Mouse (Mus musculus): ENCODE measurements at regions not wholly inside any gene's neighbourhood (a gene's known extent, or its start where the extent isn't known, plus 50 kb on each side); places are given as distances from the start of the nearest gene placed in this dataset.

DNA sequence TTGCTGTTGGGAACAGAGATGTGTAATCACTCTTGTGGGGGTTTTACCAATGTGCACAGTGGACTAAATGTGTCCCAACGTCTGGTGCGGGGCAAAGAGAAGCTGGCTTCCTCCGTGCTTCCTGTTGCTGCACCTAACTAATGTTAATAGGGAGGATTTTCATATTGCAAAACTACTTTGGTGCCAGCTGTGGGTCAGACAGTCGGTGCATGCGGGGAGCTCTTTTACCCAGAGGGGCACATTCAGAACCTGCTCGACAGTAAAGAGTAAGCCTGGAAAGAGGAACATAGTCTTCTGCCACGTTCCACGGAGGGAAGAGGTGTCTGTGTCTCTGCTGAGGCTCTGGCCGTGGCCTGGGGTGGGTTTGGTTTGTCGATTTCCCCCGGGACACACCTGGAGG is 98.7 kb downstream of the Tfap2c start:
- H3K36me3 ChIP-seq: no peaks in the 10 kb centered on the region
- no peak overlapping the region for H3K9ac ChIP-seq
- H3K4me2 ChIP-seq: no peak overlapping the region
- H3K4me1 ChIP-seq (replicated peaks): peaks cover 14% of the 10 kb centered on the region
- no peak overlapping the region for H3K4me3 ChIP-seq
- H3K9me3 ChIP-seq (replicated peaks): no peaks in the 10 kb centered on the region
- WGBS: 62% methylated on average over 11 of the region's 11 CpGs
- H3K27me3 ChIP-seq (replicated peaks): peaks cover 22% of the 10 kb centered on the region
- ATAC-seq (ENCODE audit: insufficient number of reproducible peaks, low FRiP score): no peak
- no peak overlapping the region for H3K27ac ChIP-seq (ENCODE audit: poor library complexity, severe bottlenecking)

DNA sequence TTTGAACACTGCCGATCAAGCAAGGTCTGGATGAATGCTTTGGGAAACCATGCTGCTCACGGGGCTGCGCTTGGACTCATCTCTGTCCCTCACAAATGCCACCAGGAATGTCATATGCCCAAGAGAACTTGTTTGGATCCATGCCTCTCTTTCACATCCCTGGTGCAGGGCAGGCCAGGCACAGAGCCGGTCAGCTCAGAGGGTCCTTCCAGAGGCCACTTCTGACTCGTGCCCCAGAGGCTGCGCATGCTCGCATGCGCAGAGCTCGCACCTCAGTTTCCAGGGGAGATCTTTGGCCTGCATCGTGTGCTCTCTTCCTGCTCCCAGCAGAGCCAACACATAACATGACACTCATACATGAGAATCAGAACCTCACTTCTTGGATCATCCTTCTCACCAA is 111.1 kb downstream of the Tfap2c start:
- Histone ChIP-seq H3K9me3 (replicated peaks) (no peaks in the 10 kb centered on the region; the same call in 1 of the 2 replicates), H3K27ac (ENCODE audit: poor library complexity, severe bottlenecking) (no peak overlapping the region), H3K4me1 (replicated peaks) (peaks cover 12% of the 10 kb centered on the region), H3K4me2 (no peak overlapping the region), H3K36me3 (no peaks in the 10 kb centered on the region), H3K4me3 (no peak overlapping the region), H3K27me3 (replicated peaks) (peaks cover 48% of the 10 kb centered on the region), H3K9ac (no peak overlapping the region)
- 70% methylated on average over 10 of the region's 10 CpGs for WGBS
- ATAC-seq (ENCODE audit: insufficient number of reproducible peaks, low FRiP score): no peak

DNA sequence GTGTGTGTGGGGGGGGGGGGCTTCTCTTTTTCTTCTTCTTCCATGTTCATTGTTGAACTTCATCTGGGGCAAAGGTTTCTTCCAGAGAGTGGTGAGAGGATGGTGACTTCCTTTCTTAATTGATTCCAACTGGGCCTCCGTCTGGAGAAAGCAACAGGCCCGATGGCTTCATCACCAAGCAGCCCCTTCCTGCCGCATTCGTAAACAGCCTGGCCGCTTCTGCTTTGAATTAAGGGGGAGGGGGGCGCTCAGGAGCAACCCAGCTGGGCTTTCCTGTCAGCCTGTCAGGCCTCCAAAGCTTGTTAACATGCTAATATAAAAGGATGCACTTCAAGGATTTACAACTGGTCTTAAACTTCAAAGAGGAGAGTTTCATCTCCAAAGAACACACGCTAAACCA is 111.5 kb downstream of the Tfap2c start:
- H3K9ac ChIP-seq: no peak overlapping the region
- no peaks in the 10 kb centered on the region for H3K36me3 ChIP-seq
- WGBS: 9% methylated on average over 7 of the region's 7 CpGs
- peak overlapping the region; percentile 37; the same call in 1 of the 2 replicates for H3K4me2 ChIP-seq
- peaks cover 12% of the 10 kb centered on the region for H3K4me1 ChIP-seq (replicated peaks)
- no peak overlapping the region for H3K27ac ChIP-seq (ENCODE audit: poor library complexity, severe bottlenecking)
- H3K27me3 ChIP-seq (replicated peaks): peaks cover 48% of the 10 kb centered on the region
- no peak for ATAC-seq (ENCODE audit: insufficient number of reproducible peaks, low FRiP score)
- H3K9me3 ChIP-seq (replicated peaks): no peaks in the 10 kb centered on the region; the same call in 1 of the 2 replicates
- no peak overlapping the region for H3K4me3 ChIP-seq

DNA sequence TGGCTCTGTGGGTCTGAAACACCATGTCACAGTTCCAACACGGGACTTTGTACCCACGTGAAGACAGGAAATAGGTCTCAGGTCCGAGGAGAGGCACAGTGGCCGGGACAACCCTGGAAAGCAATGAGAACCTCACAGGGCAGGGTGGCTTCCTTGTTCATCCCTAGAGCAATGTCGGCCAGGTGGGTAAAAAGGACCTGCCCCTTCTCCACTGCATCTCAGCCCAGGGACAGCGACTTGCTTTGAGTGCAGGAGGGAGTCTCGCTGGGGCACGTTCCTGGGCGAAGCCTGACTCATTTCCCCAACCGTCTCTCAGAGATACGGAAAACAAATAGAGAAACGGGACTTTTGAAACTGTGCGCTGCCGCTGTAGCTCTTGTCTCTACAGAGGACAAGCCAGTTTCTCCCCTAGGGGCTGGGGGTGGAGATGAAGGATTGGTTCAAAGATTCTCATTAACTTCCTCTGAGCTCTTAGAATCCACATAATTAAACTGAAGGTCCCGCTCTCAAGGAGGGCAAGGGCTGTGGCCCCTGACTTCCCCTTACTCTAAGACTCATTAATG is 112.1 kb downstream of the Tfap2c start:
- 5% methylated on average over 15 of the region's 15 CpGs for WGBS
- peak overlapping the region; percentile 37 for H3K4me2 ChIP-seq
- ATAC-seq (ENCODE audit: insufficient number of reproducible peaks, low FRiP score): no peak

DNA sequence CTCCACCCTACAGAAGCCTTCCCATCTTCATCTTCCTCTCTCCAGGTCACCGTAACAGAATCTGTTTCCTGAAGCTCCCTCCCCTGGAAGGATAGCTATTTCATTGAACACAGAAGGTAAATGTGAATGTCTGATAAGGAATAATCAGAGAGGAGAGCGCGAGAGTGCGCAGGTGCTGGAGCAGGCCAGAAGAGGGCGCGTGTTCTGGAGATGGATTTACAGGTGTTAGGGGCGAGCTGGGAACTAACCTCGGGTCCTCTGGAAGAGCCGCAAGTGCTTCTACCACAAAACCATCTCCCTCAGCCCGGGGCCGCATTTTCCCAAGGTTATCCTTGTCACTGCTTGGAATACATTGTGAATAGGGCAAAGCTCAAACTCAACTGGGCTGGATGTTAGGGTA is 112.8 kb downstream of the Tfap2c start:
- Histone ChIP-seq H3K27me3 (replicated peaks) (peaks cover 48% of the 10 kb centered on the region), H3K27ac (ENCODE audit: poor library complexity, severe bottlenecking) (no peak overlapping the region), H3K9me3 (replicated peaks) (no peaks in the 10 kb centered on the region; the same call in 1 of the 2 replicates), H3K4me2 (no peak overlapping the region), H3K9ac (no peak overlapping the region), H3K4me3 (no peak overlapping the region), H3K4me1 (replicated peaks) (peaks cover 16% of the 10 kb centered on the region), H3K36me3 (no peaks in the 10 kb centered on the region)
- 45% methylated on average over 11 of the region's 11 CpGs for WGBS
- no peak for ATAC-seq (ENCODE audit: insufficient number of reproducible peaks, low FRiP score)

More for the DNA sequence above, 112.1 kb downstream of the Tfap2c start:
- Histone ChIP-seq H3K9me3 (replicated peaks) (no peaks in the 10 kb centered on the region; the same call in 1 of the 2 replicates), H3K4me3 (no peak overlapping the region), H3K4me1 (replicated peaks) (peaks cover 15% of the 10 kb centered on the region), H3K27me3 (replicated peaks) (peaks cover 48% of the 10 kb centered on the region), H3K36me3 (no peaks in the 10 kb centered on the region), H3K9ac (no peak overlapping the region), H3K27ac (ENCODE audit: poor library complexity, severe bottlenecking) (no peak overlapping the region)

GRCm38 (mm10) chr2:172663681-172664080 is 114.3 kb downstream of the Tfap2c start:
- H3K4me1 ChIP-seq (replicated peaks): peaks cover 16% of the 10 kb centered on the region
- H3K27me3 ChIP-seq (replicated peaks): peaks cover 48% of the 10 kb centered on the region
- no peaks in the 10 kb centered on the region for H3K36me3 ChIP-seq
- H3K9me3 ChIP-seq (replicated peaks): peaks cover 7% of the 10 kb centered on the region; the same call in 1 of the 2 replicates
- ATAC-seq (ENCODE audit: insufficient number of reproducible peaks, low FRiP score): no peak
- no peak overlapping the region for H3K27ac ChIP-seq (ENCODE audit: poor library complexity, severe bottlenecking)
- H3K4me2 ChIP-seq: peak overlapping the region; percentile 45
- WGBS: 9% methylated on average over 6 of the region's 6 CpGs
- no peak overlapping the region for H3K4me3 ChIP-seq
- no peak overlapping the region for H3K9ac ChIP-seq

DNA sequence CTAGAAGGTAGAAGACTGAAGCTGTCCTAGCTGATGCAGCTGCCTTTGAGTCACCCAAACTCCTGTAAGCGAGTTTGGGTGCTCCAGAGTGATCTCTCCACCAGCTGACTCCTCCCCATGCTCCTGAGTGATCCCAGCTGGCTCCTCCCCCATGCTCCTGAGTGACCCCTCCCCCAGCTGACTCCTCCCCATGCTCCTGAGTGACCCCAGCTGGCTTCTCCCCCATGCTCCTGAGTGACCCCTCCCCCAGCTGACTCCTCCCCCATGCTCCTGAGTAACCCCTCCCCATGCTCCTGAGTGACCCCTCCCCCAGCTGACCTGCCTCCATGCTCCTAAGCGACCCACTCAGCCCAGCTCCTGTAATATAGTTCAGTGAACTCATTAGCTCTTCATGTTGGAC is 123.7 kb downstream of the Tfap2c start:
- no peak for ATAC-seq (ENCODE audit: insufficient number of reproducible peaks, low FRiP score)
- H3K27ac ChIP-seq (ENCODE audit: poor library complexity, severe bottlenecking): no peak overlapping the region
- no peak overlapping the region for H3K4me2 ChIP-seq
- 0 out of 2 replicates have a peak, but pooled peaks cover 4% of the 10 kb centered on the region for H3K27me3 ChIP-seq (replicated peaks)
- WGBS: 15% methylated on average over 2 of the region's 2 CpGs
- peaks cover 1% of the 10 kb centered on the region; the same call in 1 of the 2 replicates for H3K9me3 ChIP-seq (replicated peaks)
- no peaks in the 10 kb centered on the region for H3K36me3 ChIP-seq
- H3K4me3 ChIP-seq: no peak overlapping the region
- no peak overlapping the region for H3K9ac ChIP-seq
- no peaks in the 10 kb centered on the region for H3K4me1 ChIP-seq (replicated peaks)

GRCm38 (mm10) chr2:172674641-172675040 is 125.2 kb downstream of the Tfap2c start:
- Histone ChIP-seq H3K4me1 (replicated peaks) (no peaks in the 10 kb centered on the region), H3K9me3 (replicated peaks) (no peaks in the 10 kb centered on the region), H3K4me3 (no peak overlapping the region), H3K27ac (ENCODE audit: poor library complexity, severe bottlenecking) (no peak overlapping the region), H3K9ac (no peak overlapping the region), H3K4me2 (no peak overlapping the region), H3K27me3 (replicated peaks) (0 out of 2 replicates have a peak, but pooled peaks cover 4% of the 10 kb centered on the region), H3K36me3 (no peaks in the 10 kb centered on the region)
- no peak for ATAC-seq (ENCODE audit: insufficient number of reproducible peaks, low FRiP score)
- 69% methylated on average over 8 of the region's 8 CpGs for WGBS

GRCm38 (mm10) chr2:172675081-172675480 is 125.7 kb downstream of the Tfap2c start:
- no peaks in the 10 kb centered on the region for H3K36me3 ChIP-seq
- no peaks in the 10 kb centered on the region for H3K9me3 ChIP-seq (replicated peaks)
- H3K27me3 ChIP-seq (replicated peaks): 0 out of 2 replicates have a peak, but pooled peaks cover 4% of the 10 kb centered on the region
- no peak overlapping the region for H3K4me3 ChIP-seq
- no peaks in the 10 kb centered on the region for H3K4me1 ChIP-seq (replicated peaks)
- H3K4me2 ChIP-seq: no peak overlapping the region
- WGBS: 35% methylated on average over 15 of the region's 15 CpGs
- no peak overlapping the region for H3K27ac ChIP-seq (ENCODE audit: poor library complexity, severe bottlenecking)
- no peak for ATAC-seq (ENCODE audit: insufficient number of reproducible peaks, low FRiP score)
- H3K9ac ChIP-seq: no peak overlapping the region

DNA sequence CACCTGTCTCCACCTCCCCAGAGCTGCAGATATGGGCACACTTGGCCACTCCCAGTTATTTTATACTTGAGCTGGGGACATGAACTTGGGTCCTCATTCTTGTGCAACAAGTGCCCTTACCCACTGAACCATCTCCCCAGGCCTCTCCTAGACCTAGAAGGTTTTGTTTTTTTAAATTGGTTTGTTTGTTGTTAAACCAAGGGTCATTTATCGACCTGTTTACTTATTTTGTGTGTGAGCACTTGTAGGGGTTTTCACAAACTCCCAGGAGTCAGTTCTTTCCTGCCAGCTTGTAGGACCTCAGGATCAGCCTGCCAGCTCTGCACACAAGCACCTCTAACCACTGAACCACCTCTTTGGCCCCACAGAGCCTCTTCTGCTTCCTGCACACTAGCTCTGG is 140.8 kb downstream of the Tfap2c start:
- Histone ChIP-seq H3K9ac (no peak overlapping the region), H3K4me1 (replicated peaks) (no peaks in the 10 kb centered on the region), H3K36me3 (no peaks in the 10 kb centered on the region), H3K9me3 (replicated peaks) (peaks cover 7% of the 10 kb centered on the region; the same call in 1 of the 2 replicates), H3K4me2 (no peak overlapping the region), H3K4me3 (no peak overlapping the region), H3K27me3 (replicated peaks) (0 out of 2 replicates have a peak, but pooled peaks cover 6% of the 10 kb centered on the region), H3K27ac (ENCODE audit: poor library complexity, severe bottlenecking) (no peak overlapping the region)
- 83% methylated on average over 1 of the region's 1 CpGs for WGBS
- ATAC-seq (ENCODE audit: insufficient number of reproducible peaks, low FRiP score): no peak

GRCm38 (mm10) chr2:172690931-172691651 is 141.7 kb downstream of the Tfap2c start:
- H3K9me3 ChIP-seq (replicated peaks): peaks cover 7% of the 10 kb centered on the region; the same call in 1 of the 2 replicates
- H3K27ac ChIP-seq (ENCODE audit: poor library complexity, severe bottlenecking): no peak overlapping the region
- H3K9ac ChIP-seq: no peak overlapping the region
- no peaks in the 10 kb centered on the region for H3K36me3 ChIP-seq
- no peak for ATAC-seq (ENCODE audit: insufficient number of reproducible peaks, low FRiP score)
- no peak overlapping the region for H3K4me2 ChIP-seq
- 0 out of 2 replicates have a peak, but pooled peaks cover 6% of the 10 kb centered on the region for H3K27me3 ChIP-seq (replicated peaks)
- no peak overlapping the region for H3K4me3 ChIP-seq
- no peaks in the 10 kb centered on the region for H3K4me1 ChIP-seq (replicated peaks)
- 74% methylated on average over 9 of the region's 9 CpGs for WGBS
